Mouse (Mus musculus) heart, postnatal 14 days (tissue): ENCODE measurements around the gene Kcnk3. TPM values are rescaled to one million over a fixed set of nuclear protein-coding genes. Genes with fewer than 3 reads are reported as not detected.

Experiments
- DNase-seq, 2 experiments: peaks; one replicate each; pipeline ENCODE4 v3.0.0; 2021 to 2022
- intact Hi-C: fragments of 180-260 bp; cut with DNase I; formaldehyde crosslinking; loops from one replicate; pipeline ENCODE4 v1.15.1; 2025
- long read RNA-seq, 2 experiments: library from polyadenylated mRNA; stranded (forward); transcript quantifications; one replicate each; pipeline ENCODE4 v2.0.0; 2021
- total RNA-seq, 2 experiments: library from RNA; stranded (reverse); gene quantifications; 2 replicates each; pipeline ENCODE4 v1.2.3; 2021

Kcnk3 gene
- 100 to 1,000 TPM; 181 to 186 TPM for total RNA-seq
- long read RNA-seq, experiment 1, transcript Kcnk3-201 (2 exons, 3,811 nt), result major isoform, 342 of 490 reads
- long read RNA-seq, experiment 1, partial matches to known transcripts, result 58 of 490 reads
- long read RNA-seq, experiment 1, other reads (novel, unspliced or antisense), result 90 of 490 reads
- long read RNA-seq, experiment 2, transcript Kcnk3-201 (2 exons, 3,811 nt), result major isoform, 286 of 401 reads
- long read RNA-seq, experiment 2, partial matches to known transcripts, result 36 of 401 reads
- long read RNA-seq, experiment 2, other reads (novel, unspliced or antisense), result 79 of 401 reads

- intact Hi-C loops, result loop anchor here (5.0 kb wide), 2 partner anchors 35 to 70 kb away; no protein-coding TSS in a partner anchor
These were observed at the start of gene Kcnk3 for GRCm38 (mm10) chr5:30587681-30588300. Kcnk3 (plus strand) TSS chr5:30588170.

GRCm38 (mm10) chr5:30545698-30546097 is 42.3 kb upstream of the Kcnk3 start, which contains the start of gene Cib4:
Cib4 (minus strand) TSS chr5:30545836.
- no peak for DNase-seq
- intact Hi-C loops, result no loop called here

More at GRCm38 (mm10) chr5:30587681-30588300, at the start of gene Kcnk3:
- DNase-seq, result peak; percentile 88 to 89

GRCm38 (mm10) chr5:30548681-30549080 is 39.3 kb upstream of the Kcnk3 start:
- DNase-seq, result no peak
- intact Hi-C loops, result no loop called here

GRCm38 (mm10) chr5:30550334-30551021 is 37.5 kb upstream of the Kcnk3 start:
- intact Hi-C loops, result no loop called here
- DNase-seq, result peak; percentile 18 to 49

- DNase-seq, result no peak
- intact Hi-C loops, result no loop called here
These were observed 36.8 kb upstream of the Kcnk3 start for GRCm38 (mm10) chr5:30551022-30551638.

- intact Hi-C loops, result no loop called here
These were observed 36.0 kb upstream of the Kcnk3 start for GRCm38 (mm10) chr5:30552006-30552405.

GRCm38 (mm10) chr5:30553936-30554335 is 34.0 kb upstream of the Kcnk3 start:
- intact Hi-C loops, result no loop called here
- no peak for DNase-seq

More at GRCm38 (mm10) chr5:30552006-30552405, 36.0 kb upstream of the Kcnk3 start:
- no peak for DNase-seq

- no peak for DNase-seq
- intact Hi-C loops, result no loop called here
These were observed 33.0 kb upstream of the Kcnk3 start for GRCm38 (mm10) chr5:30554981-30555380.

- no peak for DNase-seq
- intact Hi-C loops, result no loop called here
These were observed 31.7 kb upstream of the Kcnk3 start for GRCm38 (mm10) chr5:30556284-30556683.

GRCm38 (mm10) chr5:30559421-30559820 is 28.5 kb upstream of the Kcnk3 start:
- intact Hi-C loops, result no loop called here
- no peak for DNase-seq

- intact Hi-C loops, result no loop called here
- no peak for DNase-seq
These were observed 27.9 kb upstream of the Kcnk3 start for GRCm38 (mm10) chr5:30559986-30560493.

GRCm38 (mm10) chr5:30568479-30568878 is 19.5 kb upstream of the Kcnk3 start:
- intact Hi-C loops, result no loop called here
- DNase-seq, result no peak

- intact Hi-C loops, result no loop called here
- DNase-seq, result no peak
These were observed 16.1 kb upstream of the Kcnk3 start for GRCm38 (mm10) chr5:30571820-30572219.

GRCm38 (mm10) chr5:30574367-30574766 is 13.6 kb upstream of the Kcnk3 start:
- DNase-seq, result no peak
- intact Hi-C loops, result no loop called here

GRCm38 (mm10) chr5:30576233-30576632 is 11.7 kb upstream of the Kcnk3 start:
- DNase-seq, result no peak
- intact Hi-C loops, result loop anchor here (5.0 kb wide), 1 partner anchor 41 kb away; no protein-coding TSS in a partner anchor

- DNase-seq, result peak; percentile 27 to 48
- intact Hi-C loops, result loop anchor here (5.0 kb wide), 1 partner anchor 40 kb away; no protein-coding TSS in a partner anchor
These were observed 10.7 kb upstream of the Kcnk3 start for GRCm38 (mm10) chr5:30577251-30577650.

- intact Hi-C loops, result loop anchor here (5.0 kb wide), 1 partner anchor 40 kb away; no protein-coding TSS in a partner anchor
- peak; percentile 44 to 59 for DNase-seq
These were observed 10.2 kb upstream of the Kcnk3 start for GRCm38 (mm10) chr5:30577654-30578310.

- DNase-seq, result no peak
- intact Hi-C loops, result loop anchor here (5.0 kb wide), 1 partner anchor 39 kb away; no protein-coding TSS in a partner anchor
These were observed 9.4 kb upstream of the Kcnk3 start for GRCm38 (mm10) chr5:30578445-30579080.

- no peak for DNase-seq
- intact Hi-C loops, result no loop called here
These were observed 7.2 kb upstream of the Kcnk3 start for GRCm38 (mm10) chr5:30580725-30581124.
